Mouse (Mus musculus): ENCODE data around the gene Ank3.

Ank3 gene

DNA sequence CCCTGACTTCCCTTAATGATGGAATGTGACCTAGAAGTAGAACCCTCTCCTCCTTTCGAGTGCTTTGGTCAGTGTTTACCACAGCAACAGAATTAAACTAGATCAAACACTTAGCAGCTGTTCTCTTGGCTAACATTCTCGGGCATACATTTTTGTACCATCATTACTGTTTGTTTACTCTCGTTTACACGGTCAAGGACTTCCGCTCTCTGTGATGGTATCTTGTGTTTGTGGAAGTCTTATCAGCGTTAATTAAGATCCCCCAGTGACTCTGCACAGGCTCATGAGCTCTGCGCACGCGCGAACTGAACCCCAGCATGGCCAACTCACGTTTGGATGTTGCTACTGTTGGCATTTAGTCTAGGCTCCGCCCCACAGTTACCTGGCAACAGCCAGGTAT, 16.3 kb downstream of the Ank3 start:
- no peak for DNase-seq

DNA sequence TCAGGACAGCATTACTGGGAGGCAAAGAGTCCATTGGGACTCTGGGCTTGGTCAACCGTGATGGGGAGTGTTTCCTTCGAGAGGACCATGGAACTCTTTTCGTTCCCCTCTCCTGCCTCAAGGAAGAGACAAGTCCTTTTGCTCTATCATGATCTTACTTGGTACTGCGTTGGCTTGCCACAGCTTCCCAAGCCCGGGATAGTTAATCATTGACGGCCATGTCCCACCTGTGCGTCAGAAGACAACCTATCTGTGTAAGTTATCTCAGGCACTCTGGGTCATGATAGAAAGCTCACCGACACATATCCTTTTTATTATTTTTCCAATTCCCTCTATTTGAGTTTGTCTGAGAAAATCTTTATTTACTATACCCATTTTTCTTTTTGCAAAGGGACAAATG, 20.1 kb downstream of the Ank3 start:
- DNase-seq = no peak

DNA sequence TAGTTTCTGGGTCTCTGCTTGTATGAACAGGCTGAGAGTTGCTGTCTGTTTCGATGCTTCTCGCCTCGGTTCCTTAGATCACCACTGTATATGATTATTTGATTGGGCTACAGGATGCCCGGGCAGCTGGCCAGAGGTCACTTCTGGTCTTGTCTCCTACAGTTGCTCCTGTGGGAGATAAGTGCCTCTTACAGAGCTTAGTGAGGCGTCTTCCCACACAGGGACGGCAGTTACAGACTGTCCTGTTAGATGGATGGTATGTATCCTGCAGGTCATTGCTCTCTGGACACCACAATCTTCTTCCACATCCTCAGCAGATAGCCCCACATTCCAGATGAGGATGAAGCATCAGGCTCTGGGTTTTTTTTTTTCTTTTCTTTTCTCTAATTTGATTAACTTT, 21.7 kb downstream of the Ank3 start:
- DNase-seq = no peak

DNA sequence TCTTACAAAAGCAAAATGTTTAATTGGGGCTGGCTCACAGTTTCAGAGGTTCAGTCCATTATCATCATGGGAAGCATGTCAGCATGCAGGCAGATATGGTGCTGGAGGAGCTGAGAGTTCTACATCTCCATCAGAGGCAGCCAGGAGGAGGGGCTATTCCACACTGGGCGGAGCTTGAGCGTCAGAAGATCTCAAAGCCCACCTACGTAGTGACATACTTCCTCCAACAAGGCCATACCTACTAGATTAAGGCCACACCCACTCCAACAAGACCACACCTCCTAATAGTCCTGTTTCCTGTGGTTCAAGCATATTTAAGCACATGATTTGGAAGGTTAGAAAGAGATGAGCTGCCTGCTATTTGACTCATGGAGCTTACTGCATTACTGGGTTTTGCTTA, 25.5 kb downstream of the Ank3 start:
- DNase-seq = no peak

DNA sequence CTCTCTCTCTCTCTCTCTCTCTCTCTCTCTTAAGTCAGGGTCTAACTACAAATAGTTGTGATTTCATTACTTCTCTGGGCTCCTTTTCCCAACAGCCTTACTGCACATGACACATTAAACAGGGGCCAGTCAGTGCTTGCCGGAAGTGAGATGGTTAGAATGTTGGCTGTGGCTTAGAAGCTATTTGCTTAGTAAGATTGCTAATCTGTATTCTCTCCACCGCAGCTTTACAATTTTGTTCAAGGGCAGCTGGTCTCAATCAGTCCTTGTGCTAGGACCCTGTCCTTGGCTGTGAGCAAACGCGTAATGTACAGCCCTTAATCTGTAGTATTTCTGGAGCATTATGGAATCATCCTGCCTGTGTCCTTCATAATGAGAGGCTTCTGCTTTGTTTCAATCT, 31.6 kb downstream of the Ank3 start:
- no peak for DNase-seq

DNA sequence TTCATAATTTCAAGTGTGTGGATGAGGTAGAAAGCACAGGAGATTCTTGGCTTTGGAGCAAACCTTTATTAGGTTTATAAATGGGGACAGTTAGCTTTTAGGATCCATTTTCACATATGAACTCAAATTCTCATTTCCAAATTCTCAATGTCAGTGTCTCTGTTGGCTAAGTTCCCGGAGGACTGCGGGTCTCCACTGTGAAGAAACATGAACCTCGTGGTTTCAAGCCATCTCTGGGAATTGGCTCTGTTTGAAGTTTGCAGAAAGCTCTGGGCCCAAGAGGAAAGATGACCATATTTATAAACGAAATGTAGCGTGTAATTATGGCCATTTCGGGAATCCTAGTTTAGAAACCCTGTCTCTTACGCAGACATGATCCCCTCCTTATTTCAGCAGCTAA, 32.5 kb downstream of the Ank3 start:
- no peak for DNase-seq

DNA sequence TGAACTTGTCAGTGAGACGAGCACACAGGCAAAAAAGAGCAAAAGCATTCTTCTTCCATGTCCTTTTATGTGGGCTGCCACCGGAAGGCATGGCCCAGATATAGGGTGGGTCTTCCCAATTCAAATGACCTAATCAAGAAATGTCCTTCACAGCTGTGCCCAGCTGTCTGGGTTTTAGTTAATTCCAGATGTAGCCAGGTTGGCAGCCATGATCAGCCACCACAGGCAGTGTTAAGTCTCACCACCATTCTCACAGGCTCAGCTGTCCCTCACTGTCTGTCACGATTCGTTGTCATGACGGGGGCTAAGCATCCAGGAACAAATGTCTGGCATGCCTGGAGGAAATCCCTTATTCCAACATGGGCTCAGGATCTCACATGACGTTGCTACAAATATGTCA, 36.6 kb downstream of the Ank3 start:
- no peak for DNase-seq

DNA sequence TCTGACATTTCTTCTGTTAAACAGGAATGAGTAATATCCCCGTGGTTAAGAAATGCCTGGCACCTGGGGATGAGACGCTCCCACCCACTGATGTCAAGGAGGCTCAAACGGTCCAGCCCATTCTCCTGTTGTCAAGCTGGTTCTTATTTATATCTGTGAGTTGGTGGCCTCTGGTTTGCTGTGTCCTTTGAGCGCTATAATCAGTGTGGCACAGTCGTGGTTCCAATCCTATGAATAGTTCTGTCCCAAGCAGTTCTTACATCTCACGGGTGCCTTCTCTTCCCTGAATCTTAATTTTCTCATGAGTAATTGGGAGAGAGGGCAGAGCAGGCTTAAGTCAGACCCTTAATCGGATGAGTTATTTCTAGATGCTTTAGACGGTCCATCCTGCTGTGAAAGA, 40.9 kb downstream of the Ank3 start:
- no peak for DNase-seq

DNA sequence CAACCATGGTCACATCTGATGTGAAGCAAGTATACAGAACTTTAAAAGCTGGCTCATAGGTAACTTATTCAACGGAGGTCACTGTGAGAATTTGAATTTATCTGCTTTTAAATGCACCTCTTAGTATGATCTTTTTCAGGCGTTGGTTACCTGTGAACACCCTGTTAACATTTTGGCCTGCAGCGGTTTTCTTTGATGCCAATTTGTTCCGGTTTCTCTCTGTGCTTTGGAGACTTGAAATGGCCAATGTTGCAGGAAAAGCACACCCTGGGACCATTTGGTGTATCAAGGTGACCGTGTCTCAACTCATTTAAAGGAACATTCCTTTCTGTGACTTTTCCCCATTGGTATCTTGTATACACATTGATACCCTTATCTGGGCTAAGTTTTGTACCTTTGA, 46.0 kb downstream of the Ank3 start:
- no peak for DNase-seq

DNA sequence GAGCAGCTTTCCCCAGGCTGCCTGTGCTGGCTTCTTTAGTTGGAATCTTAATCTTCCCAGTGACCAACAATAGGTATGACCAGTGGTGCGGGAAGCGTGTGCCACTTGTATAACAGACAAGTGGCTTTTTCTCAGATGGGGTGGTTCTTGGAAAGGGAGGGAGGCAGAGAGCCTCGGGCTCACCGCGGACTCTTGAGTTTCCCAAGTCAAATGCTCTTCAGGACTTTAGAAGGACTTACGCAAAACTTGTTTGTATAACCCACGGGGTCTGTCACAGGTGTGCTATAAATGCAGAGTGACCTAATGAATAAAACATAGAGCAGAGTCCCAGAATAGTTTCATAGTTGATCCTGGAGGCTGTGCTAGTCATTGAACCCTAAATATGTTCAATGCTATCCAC, 47.4 kb downstream of the Ank3 start:
- no peak for DNase-seq

DNA sequence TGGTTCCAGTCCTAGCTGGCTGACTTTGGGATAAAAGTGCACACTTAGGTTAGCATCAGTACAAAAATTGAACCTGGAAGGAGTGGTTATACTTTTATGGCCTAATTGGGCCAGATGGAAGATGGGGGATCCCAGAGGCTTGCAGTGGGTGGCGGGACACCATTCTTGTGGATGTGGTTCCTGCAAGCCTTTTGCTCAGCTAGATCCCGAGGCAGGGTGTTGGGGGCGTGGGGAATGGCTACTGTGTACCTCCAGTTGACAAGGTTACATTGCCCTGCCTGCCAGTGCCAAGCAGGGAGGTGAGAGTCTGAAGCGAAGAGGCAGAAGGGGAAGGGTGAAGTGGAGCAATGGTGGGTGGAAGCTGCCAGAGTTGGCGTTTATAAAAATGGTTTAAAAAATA, 48.0 kb downstream of the Ank3 start:
- no peak for DNase-seq

DNA sequence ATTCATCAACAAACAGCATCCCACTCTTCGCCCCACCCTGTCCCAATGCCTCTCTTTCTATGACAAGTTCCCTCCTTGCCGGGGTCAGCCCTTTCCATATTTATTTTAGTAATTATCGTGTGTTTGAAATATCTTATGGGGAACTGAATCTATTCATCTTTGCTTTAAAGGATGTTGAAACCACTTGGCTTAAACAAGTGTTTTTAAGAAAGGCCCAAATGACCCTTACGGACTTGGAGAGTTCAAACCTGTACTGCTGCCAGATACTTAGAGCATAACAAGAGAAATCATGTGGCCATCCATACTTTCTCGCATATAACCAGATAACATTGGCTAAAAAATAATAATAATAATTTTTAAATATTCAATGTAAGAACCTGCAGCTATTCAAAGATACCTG, 48.7 kb downstream of the Ank3 start:
- DNase-seq = no peak

DNA sequence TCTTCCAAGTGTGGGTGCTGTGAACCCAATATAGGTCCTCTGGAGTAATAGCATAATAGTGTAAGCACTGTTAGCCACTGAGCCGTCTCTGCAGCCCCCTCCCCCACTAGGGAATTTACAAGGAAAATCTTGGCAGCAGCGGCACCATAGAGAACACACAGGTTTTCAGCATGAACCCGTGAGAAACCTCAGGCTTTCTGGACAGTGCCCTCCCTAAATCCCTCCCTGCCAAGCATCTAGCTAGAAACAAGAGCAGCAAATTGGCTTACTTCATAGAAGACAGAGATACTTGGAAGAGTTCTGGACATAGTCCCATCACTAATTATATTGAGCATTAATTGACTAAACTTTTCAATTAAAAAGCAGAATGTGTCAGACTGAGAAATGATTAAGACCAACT, 49.6 kb downstream of the Ank3 start:
- DNase-seq = no peak

DNA sequence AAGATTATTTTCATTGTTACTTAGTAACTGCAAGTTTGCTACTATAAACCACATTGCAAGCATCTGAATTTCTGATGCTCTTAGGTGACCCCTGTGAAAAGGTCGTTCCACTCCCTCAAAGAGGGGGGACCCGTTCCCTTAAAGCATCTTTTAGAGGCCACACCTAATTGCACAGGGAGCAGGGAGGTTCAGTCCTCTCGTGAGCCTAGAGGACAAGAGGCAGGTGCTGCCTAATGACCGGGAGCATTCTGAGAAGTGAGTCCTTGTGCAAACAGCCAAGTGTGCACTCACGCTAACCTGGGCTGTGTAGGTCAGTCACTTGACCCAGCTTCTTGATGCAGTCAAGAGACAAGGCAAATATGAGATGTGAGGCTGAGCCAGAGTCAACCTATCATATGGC, 52.4 kb downstream of the Ank3 start:
- no peak for DNase-seq

DNA sequence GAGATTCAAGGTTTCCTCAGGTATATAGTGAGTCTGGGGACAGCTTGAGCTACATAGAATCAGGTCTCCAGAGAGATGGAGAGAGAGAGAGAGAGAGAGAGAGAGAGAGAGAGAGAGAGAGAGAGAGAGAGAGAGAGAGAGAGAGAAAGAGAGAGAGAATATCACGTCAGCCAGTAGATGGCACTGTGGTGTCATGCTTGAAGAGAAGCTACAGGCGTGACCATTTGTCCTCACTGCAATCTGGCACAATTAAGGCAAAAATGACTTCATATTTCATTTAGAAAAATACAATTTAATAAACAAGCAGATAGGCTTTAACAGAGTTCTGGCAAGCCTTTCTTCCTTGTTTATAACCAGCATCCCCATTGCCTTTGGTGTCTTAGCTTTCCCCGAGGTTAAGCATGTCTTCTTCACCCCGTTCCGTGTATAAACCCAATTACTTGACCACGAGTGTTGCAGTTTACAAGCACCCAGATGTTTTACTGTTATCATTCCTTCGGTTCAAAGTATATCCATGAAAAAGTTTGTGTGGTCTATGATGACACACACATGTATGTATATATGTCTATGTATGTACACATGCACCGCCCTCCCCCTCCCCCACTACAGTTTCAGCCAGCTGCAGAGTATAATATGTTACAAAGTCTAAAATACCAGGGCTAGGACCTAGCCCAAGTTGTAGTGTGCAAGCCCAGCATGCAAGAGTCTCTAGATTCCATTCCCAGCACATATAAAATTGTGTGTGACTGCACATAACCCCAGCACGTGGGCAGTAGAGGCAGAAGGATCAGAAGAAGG, 53.8 kb downstream of the Ank3 start:
- peak; percentile 14 for DNase-seq

DNA sequence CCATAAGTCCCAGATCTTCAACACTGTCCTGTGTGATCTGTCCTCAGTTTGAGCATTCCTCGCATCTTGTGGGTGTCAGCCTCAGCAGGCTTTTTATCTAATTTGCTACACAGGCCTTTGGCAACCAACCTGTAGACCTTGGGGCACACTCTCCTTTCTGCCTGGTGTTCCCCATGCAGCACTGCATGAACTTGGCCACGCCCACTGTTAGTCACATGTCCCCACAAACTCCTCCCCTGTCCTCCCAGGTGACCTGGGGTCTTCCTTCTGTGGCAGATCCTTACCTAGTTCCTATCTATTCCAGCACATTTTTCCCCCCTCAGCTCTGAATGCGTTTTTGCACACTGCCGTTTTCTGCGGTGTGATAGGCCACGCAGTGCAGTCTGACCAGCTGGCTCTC, 55.0 kb downstream of the Ank3 start:
- no peak for DNase-seq

DNA sequence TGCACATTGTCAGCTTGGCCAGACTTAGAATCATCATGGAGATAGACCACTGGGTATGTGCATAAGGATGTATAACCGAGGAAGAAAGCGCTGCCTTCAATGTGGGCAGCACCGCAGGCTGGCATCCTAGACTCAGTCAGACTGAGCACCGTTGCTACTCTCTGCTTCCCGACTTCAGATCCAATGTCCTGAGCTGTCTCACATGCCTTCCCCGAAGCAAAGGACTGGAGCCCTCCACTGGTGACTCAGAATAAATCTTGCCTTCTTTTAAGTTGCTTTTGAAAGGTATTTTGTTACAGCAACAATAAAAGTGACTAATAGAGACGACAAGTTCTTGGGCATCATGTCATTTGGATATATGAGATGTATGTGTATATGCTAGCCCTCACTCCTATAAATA, 55.9 kb downstream of the Ank3 start:
- no peak for DNase-seq

DNA sequence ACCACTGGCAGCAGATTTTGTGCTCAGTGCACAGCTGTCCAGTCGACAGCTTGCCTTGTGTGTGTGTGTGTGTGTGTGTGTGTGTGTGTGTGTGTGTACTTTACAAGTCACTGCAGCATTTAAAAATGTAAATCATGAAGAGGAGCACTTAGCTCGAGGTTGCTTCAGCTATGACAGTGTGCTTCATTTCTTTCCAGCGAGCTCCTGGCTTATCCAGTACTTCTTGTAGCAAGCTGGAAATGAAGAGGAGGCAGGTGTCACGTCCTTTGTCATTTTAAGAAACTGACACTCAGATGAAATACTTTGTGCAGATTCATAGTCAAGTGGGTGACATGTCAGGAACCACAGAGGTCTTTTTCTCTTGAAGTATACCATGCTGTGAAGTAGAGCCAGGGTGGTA, 66.3 kb downstream of the Ank3 start:
- no peak for DNase-seq

DNA sequence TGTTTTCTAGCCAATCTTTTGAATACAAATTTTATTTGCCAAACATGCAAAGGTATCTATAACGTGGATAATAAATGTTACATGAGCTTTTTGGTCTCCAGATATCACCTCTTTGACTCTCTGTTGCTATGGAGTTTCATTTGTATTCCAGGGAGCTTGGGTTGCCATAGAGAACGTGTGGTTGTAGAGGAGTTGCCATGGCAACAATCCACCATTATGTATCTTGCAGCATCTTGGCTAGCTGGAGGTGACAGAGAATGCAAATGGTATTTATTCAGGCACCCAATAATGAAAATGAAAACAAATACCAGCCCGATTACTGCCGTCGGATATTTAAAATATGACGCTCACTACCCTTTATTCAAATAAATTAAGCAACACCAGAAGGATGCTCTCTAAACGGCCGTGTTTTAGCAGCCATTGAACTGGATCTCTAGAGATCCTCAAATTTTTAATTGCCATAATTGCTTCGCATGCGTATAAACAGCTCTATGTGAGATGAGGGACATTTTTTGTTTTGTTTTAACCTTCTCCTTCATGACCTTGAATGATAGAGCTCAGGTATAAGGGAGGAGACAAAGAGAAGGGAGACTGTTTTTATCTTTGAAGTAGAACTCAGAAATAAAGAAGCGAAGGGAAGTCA, 67.1 kb downstream of the Ank3 start:
- no peak for DNase-seq

DNA sequence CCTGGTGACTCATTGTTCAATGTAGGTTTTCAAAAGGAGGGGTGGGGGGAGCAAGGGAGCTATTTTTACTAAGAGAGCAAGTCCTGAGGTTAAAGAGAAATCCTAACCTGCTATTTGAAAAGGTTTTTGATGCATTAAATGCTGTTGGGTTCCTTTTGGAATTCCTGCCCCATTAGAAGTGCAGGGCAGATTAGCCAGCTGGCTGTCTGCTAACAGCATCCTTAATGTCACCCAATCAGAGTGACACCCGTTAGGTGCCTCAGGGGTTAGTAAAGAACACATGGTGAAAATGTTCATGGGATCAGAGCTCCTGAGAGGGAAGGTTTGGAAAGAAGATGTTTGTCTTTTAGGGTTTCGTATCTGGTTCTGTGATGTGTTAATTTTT, 67.6 kb downstream of the Ank3 start:
- DNase-seq = no peak

DNA sequence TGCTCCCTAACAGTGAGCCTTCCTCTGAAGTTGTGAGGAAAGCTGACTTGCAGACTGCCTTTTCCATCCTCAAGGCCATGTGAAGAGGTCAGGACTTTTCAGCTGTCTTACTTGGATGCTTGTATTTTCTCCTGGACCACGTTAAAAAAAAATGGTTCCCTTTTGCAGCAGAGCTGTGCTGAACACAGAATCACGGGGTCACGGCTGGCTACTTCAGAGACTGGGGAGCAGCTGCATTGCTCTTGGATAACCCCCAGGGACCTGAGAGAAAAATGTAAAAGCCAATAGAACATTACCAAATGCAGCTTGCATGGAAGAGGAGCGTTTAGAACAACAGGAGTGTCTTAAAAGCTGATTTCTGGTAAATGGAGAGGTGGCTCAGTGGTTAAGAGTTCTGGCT, 68.0 kb downstream of the Ank3 start:
- no peak for DNase-seq

DNA sequence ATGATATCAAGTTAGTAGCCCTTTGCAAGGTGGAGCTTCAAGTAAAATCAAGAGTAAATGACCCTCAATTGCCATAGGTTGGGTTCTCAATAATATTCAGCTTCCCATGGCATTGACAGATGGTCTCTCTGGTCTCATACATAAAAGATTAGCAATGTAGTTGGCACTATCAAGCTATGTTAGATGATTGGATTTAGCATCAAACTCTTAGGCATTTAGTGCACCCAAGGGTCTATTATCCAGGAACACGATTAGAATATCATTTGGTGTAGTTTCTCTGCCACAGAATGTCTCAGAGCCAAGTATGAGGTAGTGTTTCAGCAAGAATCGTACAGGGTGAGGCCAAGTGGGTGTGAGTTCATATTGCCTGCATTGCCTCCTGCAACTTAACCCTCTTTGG, 68.6 kb downstream of the Ank3 start:
- DNase-seq = no peak

DNA sequence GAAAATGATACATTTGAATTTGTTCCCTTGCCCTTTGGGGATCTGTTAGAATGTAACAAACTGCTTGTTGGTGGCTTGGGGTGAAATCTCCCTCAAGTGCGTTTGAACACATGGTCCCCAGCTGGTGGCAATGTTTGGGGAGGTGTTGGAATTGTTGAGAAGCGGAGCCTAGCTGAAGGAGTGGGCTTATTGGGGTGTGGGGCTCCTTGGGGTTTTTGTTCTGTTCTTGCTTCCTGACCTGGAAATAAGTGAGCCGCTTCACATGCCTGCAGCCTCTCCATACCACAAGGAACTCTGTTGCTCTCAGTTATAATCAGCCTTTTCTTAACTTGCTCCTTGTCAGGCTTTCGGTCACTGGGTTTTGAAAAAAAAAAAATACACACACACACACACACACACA, 73.3 kb downstream of the Ank3 start:
- DNase-seq = no peak

DNA sequence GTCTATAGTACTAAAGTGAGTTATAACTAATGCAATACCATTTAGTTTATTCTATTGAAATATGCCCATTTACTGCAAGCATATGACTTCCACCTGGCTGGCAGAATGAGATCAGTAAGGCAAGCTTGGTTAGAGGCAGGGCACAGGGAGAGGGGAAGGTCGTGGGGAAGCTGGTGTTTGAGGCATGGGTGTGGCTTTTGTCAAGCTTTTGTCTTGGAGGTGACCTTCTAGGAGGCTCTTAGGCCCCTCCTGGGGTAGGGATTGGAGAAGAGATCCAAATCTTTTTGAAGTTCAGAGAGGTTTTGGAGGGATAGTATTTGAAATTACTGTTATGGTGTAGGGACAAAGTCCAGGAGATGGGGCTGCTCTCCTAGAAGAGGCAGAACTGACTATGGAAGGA, 78.3 kb downstream of the Ank3 start:
- DNase-seq = no peak

DNA sequence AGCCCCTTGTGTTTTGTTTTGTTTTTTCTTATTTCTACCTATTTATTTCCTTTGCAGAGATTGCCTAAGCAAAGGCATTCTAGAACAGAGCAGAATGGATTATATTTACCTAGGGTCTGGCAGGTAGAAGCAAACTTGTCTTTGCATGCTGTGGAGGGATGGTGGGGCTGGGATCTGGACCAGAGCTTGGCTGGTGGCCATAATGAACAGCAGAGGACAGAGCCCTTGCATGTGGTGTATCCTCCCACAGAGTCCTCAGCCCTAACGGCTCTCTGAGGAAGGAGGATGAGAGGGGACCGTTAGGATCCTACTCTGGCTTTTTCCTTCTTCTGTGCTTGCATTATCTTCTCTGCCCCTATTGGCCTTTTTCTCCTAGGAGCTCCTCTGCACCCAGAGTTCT, 79.1 kb downstream of the Ank3 start:
- no peak for DNase-seq
